Mouse (Mus musculus) limb, embryonic 11.5 days (tissue): ENCODE results near the gene Zfp981. TPM values are rescaled to one million over a fixed set of nuclear protein-coding genes. Genes with fewer than 3 reads are reported as not detected.
"Not testable (repeated sequence)": the region's sequence is repeated elsewhere in the genome, so short reads cannot be mapped to it uniquely, and the experiment has no call there.

Source experiments
- ATAC-seq: fragments of 200-750 bp; cut with Nextera tagmentation; 2 replicates; pipeline ENCODE4 v1.8.0; 2017; ENCODE audit warnings: low read depth; ENCODE audit not compliant: insufficient number of reproducible peaks, low FRiP score, low TSS enrichment
- DNase-seq: peaks from one replicate; pipeline ENCODE4 v3.0.0-alpha.2; 2015; ENCODE audit warnings: low spot score
- H3K27ac ChIP-seq: fragments of 300-500 bp; sonication (generic); replicated peaks from 2 replicates; pipeline ENCODE4 v1.5.1; 2014; ENCODE audit warnings: low read depth, mild to moderate bottlenecking, low read length
- H3K27me3 ChIP-seq: fragments of 300-500 bp; sonication (generic); 2 replicates; pipeline ENCODE4 v1.6.1; 2014; ENCODE audit warnings: mild to moderate bottlenecking, low read length, mixed read lengths; ENCODE audit not compliant: control insufficient read depth, insufficient read depth
- H3K36me3 ChIP-seq: fragments of 300-500 bp; sonication (generic); 2 replicates; pipeline ENCODE4 v1.6.1; 2014; ENCODE audit warnings: mild to moderate bottlenecking, low read length, moderate library complexity, mixed read lengths; ENCODE audit not compliant: control insufficient read depth, insufficient read depth
- H3K4me1 ChIP-seq: fragments of 300-500 bp; sonication (generic); 2 replicates; pipeline ENCODE4 v1.6.1; 2014; ENCODE audit warnings: low read length, mixed read lengths; ENCODE audit not compliant: control insufficient read depth, insufficient read depth
- H3K4me2 ChIP-seq: fragments of 300-500 bp; sonication (generic); 2 replicates; pipeline ENCODE4 v1.6.1; 2014; ENCODE audit warnings: low read depth, mild to moderate bottlenecking, moderate library complexity; ENCODE audit not compliant: severe bottlenecking
- H3K4me3 ChIP-seq: fragments of 300-500 bp; sonication (generic); 2 replicates; pipeline ENCODE4 v1.5.1; 2014; ENCODE audit warnings: low read depth, low read length
- H3K9ac ChIP-seq: fragments of 300-500 bp; sonication (generic); 2 replicates; pipeline ENCODE4 v1.6.1; 2014; ENCODE audit warnings: mild to moderate bottlenecking, low read length
- H3K9me3 ChIP-seq: fragments of 300-500 bp; sonication (generic); 2 replicates; pipeline ENCODE4 v1.6.1; 2016; ENCODE audit warnings: low read length; ENCODE audit not compliant: control insufficient read depth
- WGBS: fragments of 180-500 bp; shearing (Covaris S2); extraction: QIAGEN DNeasy Blood & Tissue Kit; methylation state at CpG from one replicate; pipeline ENCODE4 v1.1.7; 2014; 5-methylcytosine and 5-hydroxymethylcytosine counted together
- polyA plus RNA-seq: library from polyadenylated mRNA; unstranded; fragments of >200 nt; fragmentation: Nextera tagmentation; extraction: Ambion mirVana; gene quantifications from 2 replicates; pipeline ENCODE4 v1.2.1, GENCODE M21; 2014

The Zfp981 gene
- polyA plus RNA-seq, 1 experiment from 2014 or later: 0.05 TPM

- H3K27ac ChIP-seq, ATAC-seq, DNase-seq, H3K36me3 ChIP-seq, H3K4me1 ChIP-seq, H3K4me2 ChIP-seq, H3K4me3 ChIP-seq, H3K27me3 ChIP-seq, H3K9ac ChIP-seq: not testable (repeated sequence)
- WGBS: 89% methylated on average over 10 of the region's 10 CpGs
- H3K9me3 ChIP-seq: peaks cover 22% of the 10 kb centered on the region
Observed at GRCm38 (mm10) chr4:146482546-146482945, 19.3 kb upstream of the Zfp981 start.

GRCm38 (mm10) chr4:146483571-146484280 lies 18.1 kb upstream of the Zfp981 start:
- WGBS: 72% methylated on average over 13 of the region's 13 CpGs
- peak; percentile 28; the same call in 1 of the 2 replicates for ATAC-seq
- not testable (repeated sequence) for H3K36me3 ChIP-seq, H3K4me3 ChIP-seq, H3K4me1 ChIP-seq, DNase-seq, H3K9ac ChIP-seq, H3K27me3 ChIP-seq, H3K4me2 ChIP-seq, H3K27ac ChIP-seq
- peaks cover 22% of the 10 kb centered on the region for H3K9me3 ChIP-seq

- peaks cover 25% of the 10 kb centered on the region for H3K9me3 ChIP-seq
- H3K27ac ChIP-seq, DNase-seq, ATAC-seq, H3K27me3 ChIP-seq, H3K4me2 ChIP-seq, H3K4me1 ChIP-seq, H3K9ac ChIP-seq, H3K4me3 ChIP-seq, H3K36me3 ChIP-seq: not testable (repeated sequence)
Observed at GRCm38 (mm10) chr4:146484676-146485075, 17.2 kb upstream of the Zfp981 start.

GRCm38 (mm10) chr4:146485183-146485939 lies 16.5 kb upstream of the Zfp981 start:
- ATAC-seq: not testable (repeated sequence)

GRCm38 (mm10) chr4:146486753-146487152 lies 15.1 kb upstream of the Zfp981 start:
- not testable (repeated sequence) for H3K36me3 ChIP-seq, H3K4me3 ChIP-seq, DNase-seq, H3K9ac ChIP-seq, H3K27ac ChIP-seq, H3K4me2 ChIP-seq, H3K27me3 ChIP-seq, H3K4me1 ChIP-seq
- 86% methylated on average over 1 of the region's 1 CpGs for WGBS
- H3K9me3 ChIP-seq: peaks cover 16% of the 10 kb centered on the region
- ATAC-seq: peak; percentile 27; the same call in 1 of the 2 replicates

More at GRCm38 (mm10) chr4:146485183-146485939, 16.5 kb upstream of the Zfp981 start:
- not testable (repeated sequence) for H3K4me3 ChIP-seq, H3K9ac ChIP-seq, H3K27ac ChIP-seq, H3K27me3 ChIP-seq, DNase-seq, H3K36me3 ChIP-seq, H3K4me1 ChIP-seq, H3K4me2 ChIP-seq
- peaks cover 23% of the 10 kb centered on the region for H3K9me3 ChIP-seq
- WGBS: 76% methylated on average over 6 of the region's 6 CpGs

- not testable (repeated sequence) for H3K4me1 ChIP-seq, DNase-seq, ATAC-seq, H3K9ac ChIP-seq, H3K27ac ChIP-seq, H3K27me3 ChIP-seq, H3K4me3 ChIP-seq, H3K36me3 ChIP-seq, H3K4me2 ChIP-seq
- WGBS: 79% methylated on average over 4 of the region's 4 CpGs
- peaks cover 20% of the 10 kb centered on the region for H3K9me3 ChIP-seq
Observed at GRCm38 (mm10) chr4:146489196-146489595, 12.6 kb upstream of the Zfp981 start.

GRCm38 (mm10) chr4:146491993-146492392 lies 9.8 kb upstream of the Zfp981 start:
- H3K27ac ChIP-seq, DNase-seq, H3K27me3 ChIP-seq, ATAC-seq, H3K9ac ChIP-seq, H3K36me3 ChIP-seq, H3K4me1 ChIP-seq, H3K4me3 ChIP-seq, H3K4me2 ChIP-seq: not testable (repeated sequence)
- H3K9me3 ChIP-seq: peaks cover 22% of the 10 kb centered on the region
- WGBS: 84% methylated on average over 1 of the region's 1 CpGs

GRCm38 (mm10) chr4:146492439-146492838 lies 9.4 kb upstream of the Zfp981 start:
- Histone ChIP-seq H3K9ac (no peak overlapping the region), H3K4me1 (no peaks in the 10 kb centered on the region), H3K27ac (no peak overlapping the region), H3K27me3 (no peaks in the 10 kb centered on the region), H3K36me3 (no peaks in the 10 kb centered on the region; the same call in 1 of the 2 replicates), H3K4me3 (no peak overlapping the region), H3K4me2 (no peak overlapping the region), H3K9me3 (peaks cover 23% of the 10 kb centered on the region)
- DNase-seq: no peak
- ATAC-seq: no peak
